Mouse (Mus musculus): Measurements from ENCODE around the gene Shc4.

- TF ChIP-seq CTCF (IDR thresholded peaks at IDR 0.05; ENCODE audit: low read depth, low read length) (no peak), POLR2A (IDR thresholded peaks at IDR 0.05; ENCODE audit: extremely low read depth, insufficient read depth, low read length) (no peak)
These were observed 57.3 kb downstream of the Shc4 start for GRCm38 (mm10) chr2:125666668-125667067.

All from liver, adult 2 months (tissue).